Mouse (Mus musculus) heart, embryonic 11.5 days (tissue): ENCODE results near the gene B3galt1. TPM values are rescaled to one million over a fixed set of nuclear protein-coding genes. Genes with fewer than 3 reads are reported as not detected.

ENCODE experiments used
- ATAC-seq: fragments of 200-750 bp; cut with Nextera tagmentation; replicated peaks from 2 replicates; pipeline ENCODE4 v1.8.0; 2017; ENCODE audit warnings: moderate library complexity; ENCODE audit not compliant: insufficient number of reproducible peaks, low FRiP score, low TSS enrichment
- H3K27ac ChIP-seq: fragments of 300-500 bp; sonication (generic); 2 replicates; pipeline ENCODE4 v1.5.1; 2014; ENCODE audit warnings: mild to moderate bottlenecking, low read depth, low read length
- H3K27me3 ChIP-seq: fragments of 300-500 bp; sonication (generic); 2 replicates; pipeline ENCODE4 v1.6.1; 2014; ENCODE audit warnings: mild to moderate bottlenecking, low read length, mixed read lengths; ENCODE audit not compliant: control insufficient read depth, insufficient read depth
- H3K36me3 ChIP-seq: fragments of 300-500 bp; sonication (generic); 2 replicates; pipeline ENCODE4 v1.6.1; 2014; ENCODE audit warnings: mild to moderate bottlenecking, low read length, moderate library complexity, mixed read lengths; ENCODE audit not compliant: control insufficient read depth, insufficient read depth
- H3K4me1 ChIP-seq: fragments of 300-500 bp; sonication (generic); 2 replicates; pipeline ENCODE4 v1.6.1; 2014; ENCODE audit warnings: low read length; ENCODE audit not compliant: control insufficient read depth, insufficient read depth
- H3K4me2 ChIP-seq: fragments of 300-500 bp; sonication (generic); 2 replicates; pipeline ENCODE4 v1.6.1; 2014; ENCODE audit warnings: mild to moderate bottlenecking, moderate library complexity
- H3K4me3 ChIP-seq: fragments of 300-500 bp; sonication (generic); 2 replicates; pipeline ENCODE4 v1.5.1; 2014; ENCODE audit warnings: low read depth, low read length
- H3K9ac ChIP-seq: fragments of 300-500 bp; sonication (generic); 2 replicates; pipeline ENCODE4 v1.6.1; 2014; ENCODE audit warnings: mild to moderate bottlenecking, low read depth, low read length, moderate library complexity
- H3K9me3 ChIP-seq: fragments of 300-500 bp; sonication (generic); replicated peaks from 2 replicates; pipeline ENCODE4 v1.6.1; 2016; ENCODE audit warnings: low read length; ENCODE audit not compliant: control insufficient read depth
- WGBS: fragments of 180-500 bp; shearing (Covaris S2); extraction: QIAGEN DNeasy Blood & Tissue Kit; methylation state at CpG from one replicate; pipeline ENCODE4 v1.1.7; 2014; ENCODE audit not compliant: insufficient replicate concordance; 5-methylcytosine and 5-hydroxymethylcytosine counted together
- microRNA-seq: library from miRNA; unstranded; fragments of <30 nt; microRNA quantifications from one replicate; pipeline ENCODE4, GENCODE M21; 2016; ENCODE audit warnings: borderline number of aligned reads
- polyA plus RNA-seq: library from polyadenylated mRNA; unstranded; fragments of >200 nt; fragmentation: Nextera tagmentation; extraction: Ambion mirVana; gene quantifications from 2 replicates; pipeline ENCODE4 v1.2.1, GENCODE M21; 2014

The B3galt1 gene
- polyA plus RNA-seq, 1 experiment from 2014 or later: 4.8 TPM

- no peaks in the 10 kb centered on the region for H3K36me3 ChIP-seq
Measured at GRCm38 (mm10) chr2:68143292-68143691, 577.6 kb downstream of the B3galt1 start.

GRCm38 (mm10) chr2:68159751-68160150 is 594.1 kb downstream of the B3galt1 start:
- Histone ChIP-seq H3K9ac (no peak overlapping the region), H3K4me1 (no peaks in the 10 kb centered on the region), H3K27me3 (no peaks in the 10 kb centered on the region), H3K9me3 (no peaks in the 10 kb centered on the region), H3K4me3 (no peak overlapping the region), H3K27ac (no peak overlapping the region), H3K4me2 (no peak overlapping the region), H3K36me3 (no peaks in the 10 kb centered on the region)
- no peak for ATAC-seq
- 89% methylated on average over 5 of the region's 5 CpGs for WGBS

More at GRCm38 (mm10) chr2:68143292-68143691, 577.6 kb downstream of the B3galt1 start:
- Histone ChIP-seq H3K27me3 (no peaks in the 10 kb centered on the region), H3K4me2 (no peak overlapping the region), H3K9me3 (no peaks in the 10 kb centered on the region), H3K4me1 (no peaks in the 10 kb centered on the region), H3K9ac (no peak overlapping the region), H3K4me3 (no peak overlapping the region), H3K27ac (no peak overlapping the region)
- 74% methylated on average over 2 of the region's 2 CpGs for WGBS
- no peak for ATAC-seq

- Histone ChIP-seq H3K27ac (no peak overlapping the region), H3K4me3 (no peak overlapping the region), H3K9me3 (no peaks in the 10 kb centered on the region), H3K9ac (no peak overlapping the region), H3K27me3 (no peaks in the 10 kb centered on the region), H3K36me3 (no peaks in the 10 kb centered on the region), H3K4me2 (no peak overlapping the region), H3K4me1 (no peaks in the 10 kb centered on the region)
- 79% methylated on average over 2 of the region's 2 CpGs for WGBS
- ATAC-seq: no peak
Measured at GRCm38 (mm10) chr2:68160566-68160965, 594.9 kb downstream of the B3galt1 start.

- no peaks in the 10 kb centered on the region for H3K36me3 ChIP-seq
- H3K9me3 ChIP-seq: no peaks in the 10 kb centered on the region
- H3K4me3 ChIP-seq: no peak overlapping the region
- H3K27me3 ChIP-seq: no peaks in the 10 kb centered on the region
- H3K9ac ChIP-seq: no peak overlapping the region
- H3K4me2 ChIP-seq: no peak overlapping the region
- no peak overlapping the region for H3K27ac ChIP-seq
- WGBS: 87% methylated on average over 4 of the region's 4 CpGs
- H3K4me1 ChIP-seq: no peaks in the 10 kb centered on the region
- no peak for ATAC-seq
Measured at GRCm38 (mm10) chr2:68162012-68162411, 596.3 kb downstream of the B3galt1 start.

GRCm38 (mm10) chr2:68171306-68171705 is 605.6 kb downstream of the B3galt1 start:
- ATAC-seq: no peak

More at GRCm38 (mm10) chr2:68171306-68171705, 605.6 kb downstream of the B3galt1 start:
- no peak overlapping the region for H3K4me3 ChIP-seq
- H3K4me2 ChIP-seq: no peak overlapping the region
- H3K27ac ChIP-seq: no peak overlapping the region
- H3K9me3 ChIP-seq: no peaks in the 10 kb centered on the region
- no peak overlapping the region for H3K9ac ChIP-seq
- no peaks in the 10 kb centered on the region for H3K36me3 ChIP-seq
- H3K27me3 ChIP-seq: no peaks in the 10 kb centered on the region
- no peaks in the 10 kb centered on the region for H3K4me1 ChIP-seq
- WGBS: 67% methylated on average over 10 of the region's 10 CpGs

Small RNA genes lying within 50 kb of the gene (microRNA-seq; reads per million reads assigned to microRNA genes)
- not detected for gene Mir6335
- 3.7 reads per million, percentile 33 among the genes with 10 or more reads in this experiment for gene Mir7224

Other genes starting within 250 kb of the B3galt1 start
- not detected in 2 replicates for gene Gm21830, start 152.1 kb upstream of the B3galt1 start, polyA plus RNA-seq
- gene Gm26727, start 132.7 kb upstream of the B3galt1 start, polyA plus RNA-seq: not detected in 2 replicates
- 0.10 and 0.11 TPM in 2 replicates for gene Xirp2, start 119.9 kb upstream of the B3galt1 start, polyA plus RNA-seq